Mouse (Mus musculus): ENCODE results near the gene Lmbr1.

DNA sequence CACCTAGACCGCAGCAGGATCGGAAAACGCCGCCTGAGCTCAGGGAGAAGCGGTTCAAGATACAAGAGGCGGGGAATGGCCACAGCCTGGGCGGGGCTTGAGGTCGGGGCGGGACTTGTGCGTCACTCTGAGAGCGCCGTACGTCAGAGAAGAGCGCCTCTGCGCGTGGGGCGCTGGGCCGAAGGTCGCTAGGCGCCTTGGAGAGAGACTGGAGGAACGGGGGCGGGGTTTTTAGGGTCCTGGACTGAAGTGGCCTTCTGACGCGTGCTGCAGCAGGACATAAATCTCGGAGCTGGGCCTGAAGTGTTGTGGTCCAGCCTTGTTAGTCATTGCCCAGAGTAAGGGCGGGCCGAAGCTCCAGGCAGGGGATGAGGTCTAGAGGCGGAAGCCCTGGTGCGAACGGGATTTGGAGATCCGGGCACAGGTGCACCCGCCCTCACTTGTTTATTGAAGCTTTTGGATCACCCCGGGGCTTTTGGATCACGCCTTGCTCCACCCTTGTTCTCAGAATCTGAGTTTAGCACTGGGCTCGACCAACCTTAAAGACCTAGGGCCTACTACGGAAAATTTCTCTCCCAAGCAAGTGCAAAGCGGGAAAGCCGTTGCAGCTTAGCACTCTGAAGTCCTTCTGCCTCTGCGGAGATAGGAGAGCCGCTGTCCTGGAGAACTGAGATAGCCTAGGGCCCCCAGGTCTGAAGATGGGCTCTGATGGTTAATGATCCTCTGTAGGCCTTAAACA lies at the start of gene Lmbr1:
- TF ChIP-seq EP300 (optimal IDR thresholded peaks at IDR 0.05) (no peak), CTCF (IDR thresholded peaks at IDR 0.05; ENCODE audit: low read depth) (no peak)

Measured in stomach, postnatal 0 days (tissue).